Mouse (Mus musculus) macrophage (primary cell): ENCODE measurements around the gene Sox5. TPM values are rescaled to one million over a fixed set of nuclear protein-coding genes. Genes with fewer than 3 reads are reported as not detected.

Experiments
- H3K27ac ChIP-seq: fragments of 350-480 bp; formaldehyde crosslinking; 2 replicates; pipeline ENCODE4 v1.9.0; 2021
- H3K36me3 ChIP-seq: fragments of 350-480 bp; formaldehyde crosslinking; 2 replicates; pipeline ENCODE4 v1.9.0; 2021; ENCODE audit errors: inconsistent target
- H3K4me3 ChIP-seq: fragments of 350-480 bp; formaldehyde crosslinking; 2 replicates; pipeline ENCODE4 v1.9.0; 2021; ENCODE audit errors: inconsistent target
- H3K79me2 ChIP-seq: fragments of 350-480 bp; formaldehyde crosslinking; 2 replicates; pipeline ENCODE4 v1.9.0; 2021; ENCODE audit errors: inconsistent target
- WGBS: methylation state at CpG from one replicate; pipeline ENCODE4 v1.1.7; 2026; ENCODE audit warnings: inconsistent platforms; ENCODE audit not compliant: missing documents; 5-methylcytosine and 5-hydroxymethylcytosine counted together
- polyA plus RNA-seq: library from polyadenylated mRNA; stranded (reverse); fragments of 250-400 nt; gene quantifications from 3 replicates; pipeline ENCODE4 v1.2.4, GENCODE M21; 2018; ENCODE audit warnings: inconsistent platforms

Gene Sox5
- polyA plus RNA-seq, 1 experiment from 2014 or later: not detected

DNA sequence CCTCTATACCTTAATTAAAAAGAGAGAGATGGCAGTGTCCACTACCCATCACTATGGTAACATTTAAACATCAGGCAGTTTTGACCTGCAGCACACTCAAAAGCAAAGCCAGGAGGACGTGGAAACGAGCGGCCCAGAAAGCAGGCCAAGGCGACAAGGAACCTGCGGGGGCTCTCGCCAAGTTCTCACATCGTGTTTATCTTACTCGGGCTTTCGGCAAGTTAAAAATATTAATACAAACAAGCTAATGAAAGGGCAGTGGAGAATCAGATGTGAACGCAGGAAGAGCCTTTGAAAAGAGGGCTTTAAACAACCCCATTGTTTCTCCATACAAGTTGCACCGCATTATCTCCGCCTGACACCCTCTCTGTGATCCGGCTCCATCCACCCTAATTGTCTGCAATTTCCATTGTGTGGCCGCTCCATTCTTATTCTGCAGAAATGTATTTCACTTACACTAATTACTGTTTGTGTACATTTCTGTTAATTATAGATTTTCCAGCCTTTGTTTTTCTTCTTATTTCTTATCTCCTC, 444.3 kb downstream of the Sox5 start:
- no peaks in the 10 kb centered on the region for H3K79me2 ChIP-seq
- H3K36me3 ChIP-seq: no peaks in the 10 kb centered on the region
- no peak overlapping the region for H3K27ac ChIP-seq
- 85% methylated on average over 14 of the region's 14 CpGs for WGBS
- H3K4me3 ChIP-seq: no peak overlapping the region

DNA sequence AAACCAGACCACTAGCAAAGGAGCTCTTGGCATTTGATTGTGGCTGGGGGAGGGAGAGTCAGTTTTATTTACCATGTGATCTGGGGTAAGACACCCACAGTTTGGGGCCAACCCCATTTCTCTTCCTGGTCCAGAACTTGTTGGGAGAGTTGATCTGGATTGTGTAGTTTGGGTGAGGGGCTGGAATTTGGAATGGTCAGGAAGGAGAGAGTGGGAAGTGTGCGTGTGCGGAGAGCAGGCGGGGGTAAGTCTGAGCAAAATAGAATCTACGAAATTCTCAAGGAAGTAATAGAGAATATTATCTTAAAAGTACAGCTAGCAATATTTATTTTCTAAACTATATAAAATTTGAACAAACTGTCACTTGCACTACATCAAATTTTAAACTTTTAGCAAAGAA, 445.0 kb downstream of the Sox5 start:
- 91% methylated on average over 4 of the region's 4 CpGs for whole genome bisulfite sequencing
- Histone ChIP-seq H3K36me3 (no peaks in the 10 kb centered on the region), H3K4me3 (no peak overlapping the region), H3K27ac (no peak overlapping the region), H3K79me2 (no peaks in the 10 kb centered on the region)

DNA sequence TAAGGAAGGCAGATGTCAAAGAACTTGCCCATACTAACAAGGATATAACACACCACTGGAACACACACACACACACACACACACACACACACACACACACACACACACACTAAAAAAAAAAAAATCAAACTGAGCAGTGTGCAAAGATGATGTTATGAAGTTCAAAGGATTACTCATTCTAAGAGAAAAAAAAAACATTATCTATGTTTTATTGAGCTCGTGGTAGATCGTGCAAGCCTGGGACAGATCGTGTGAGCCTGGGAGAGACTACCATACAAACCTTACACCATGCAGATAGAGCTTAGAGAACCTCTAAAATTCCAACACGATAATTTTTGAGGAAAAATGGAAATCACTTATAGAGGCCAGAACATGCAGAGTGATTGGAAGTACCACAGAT, 448.6 kb downstream of the Sox5 start:
- Histone ChIP-seq H3K36me3 (no peaks in the 10 kb centered on the region), H3K79me2 (no peaks in the 10 kb centered on the region), H3K4me3 (no peak overlapping the region), H3K27ac (no peak overlapping the region)
- WGBS: 92% methylated on average over 4 of the region's 4 CpGs

- no peaks in the 10 kb centered on the region for H3K36me3 ChIP-seq
- H3K4me3 ChIP-seq: no peak overlapping the region
- WGBS: 91% methylated on average over 4 of the region's 4 CpGs
- no peaks in the 10 kb centered on the region for H3K79me2 ChIP-seq
- H3K27ac ChIP-seq: no peak overlapping the region
Measured at GRCm38 (mm10) chr6:144332027-144332426, 449.8 kb downstream of the Sox5 start.

GRCm38 (mm10) chr6:144329311-144329930, 452.4 kb downstream of the Sox5 start:
- WGBS: 87% methylated on average over 2 of the region's 2 CpGs
- H3K4me3 ChIP-seq: no peak overlapping the region
- H3K79me2 ChIP-seq: no peaks in the 10 kb centered on the region
- no peak overlapping the region for H3K27ac ChIP-seq
- no peaks in the 10 kb centered on the region for H3K36me3 ChIP-seq

DNA sequence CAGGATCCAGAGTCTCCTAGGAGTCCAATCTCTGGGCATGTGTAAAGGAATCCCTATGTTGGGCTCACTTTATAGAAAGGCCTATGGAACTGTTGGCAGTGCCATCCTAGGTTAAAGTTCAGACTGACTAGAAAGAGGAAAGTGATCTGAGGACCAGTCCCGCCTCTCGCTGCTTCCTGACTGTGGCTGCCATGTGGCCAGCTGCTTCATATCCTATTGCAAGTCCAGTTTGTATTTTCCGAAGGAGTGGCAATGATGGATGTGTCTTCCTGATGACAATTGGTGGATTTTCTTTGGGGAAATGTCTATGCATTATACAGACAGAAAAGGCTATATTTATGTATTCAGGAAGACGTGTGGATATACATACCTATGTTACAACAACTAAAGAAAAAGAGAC, 453.0 kb downstream of the Sox5 start:
- H3K4me3 ChIP-seq: no peak overlapping the region
- H3K36me3 ChIP-seq: no peaks in the 10 kb centered on the region
- H3K27ac ChIP-seq: no peak overlapping the region
- no peaks in the 10 kb centered on the region for H3K79me2 ChIP-seq
- 95% methylated on average over 3 of the region's 4 CpGs for WGBS

GRCm38 (mm10) chr6:144326817-144327216, 455.0 kb downstream of the Sox5 start:
- Histone ChIP-seq H3K27ac (no peak overlapping the region), H3K4me3 (no peak overlapping the region), H3K79me2 (no peaks in the 10 kb centered on the region), H3K36me3 (no peaks in the 10 kb centered on the region)
- 68% methylated on average over 3 of the region's 3 CpGs for WGBS

DNA sequence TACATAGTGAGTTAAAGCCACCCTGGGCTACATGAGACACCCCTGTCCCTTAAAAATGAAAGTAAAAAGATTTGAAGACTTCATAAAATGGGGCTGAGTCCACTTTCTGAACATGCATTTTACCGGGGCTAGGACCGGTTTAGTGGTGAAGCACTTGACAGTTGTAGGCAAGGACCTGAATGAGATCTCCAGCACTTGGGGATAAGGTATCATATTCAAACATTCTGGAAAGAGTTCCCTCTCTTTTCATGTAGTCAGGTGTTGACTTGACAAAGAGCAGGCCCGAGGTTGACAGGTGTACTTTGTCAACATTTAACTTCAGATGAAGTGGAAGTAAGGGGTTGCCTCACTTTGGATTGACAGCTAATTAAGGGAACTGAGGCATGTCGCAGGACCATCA, 458.4 kb downstream of the Sox5 start:
- H3K4me3 ChIP-seq: no peak overlapping the region
- no peaks in the 10 kb centered on the region for H3K79me2 ChIP-seq
- H3K36me3 ChIP-seq: no peaks in the 10 kb centered on the region
- H3K27ac ChIP-seq: no peak overlapping the region
- WGBS: 74% methylated on average over 4 of the region's 4 CpGs

DNA sequence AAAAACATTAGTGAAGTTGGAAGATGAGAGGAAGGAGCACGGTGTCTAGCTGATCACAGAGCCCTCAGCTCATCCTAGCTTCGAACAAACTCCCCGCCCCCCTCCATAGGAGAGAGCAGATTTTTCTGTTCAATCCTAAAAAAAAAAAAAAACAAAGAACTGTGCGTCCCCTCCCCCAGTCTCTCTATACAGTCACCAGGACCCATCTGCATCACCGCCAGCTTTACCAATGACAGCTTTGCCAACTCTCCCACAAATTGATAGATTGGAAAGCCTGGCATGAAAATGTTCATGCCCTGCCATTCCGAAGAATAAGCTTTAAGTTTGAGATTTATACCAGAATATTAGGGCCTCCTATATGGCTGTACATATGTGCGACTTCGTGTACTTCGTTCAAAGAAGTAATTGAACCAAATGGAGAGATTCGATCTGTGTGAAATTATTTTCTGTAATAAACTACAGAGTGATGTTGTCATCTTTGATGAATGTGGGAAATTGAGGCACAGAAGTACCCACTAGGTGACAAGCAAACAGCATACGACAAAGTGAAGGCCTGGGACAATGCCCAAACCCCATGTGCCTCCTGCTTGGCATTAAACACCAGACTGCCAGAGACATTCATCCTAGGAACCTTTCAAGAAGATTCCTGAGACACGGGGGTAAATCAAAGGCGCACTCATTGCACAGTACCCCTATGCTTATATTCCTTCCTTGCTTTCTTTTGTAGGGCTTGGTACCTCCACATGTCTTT, 459.3 kb downstream of the Sox5 start:
- H3K36me3 ChIP-seq: no peaks in the 10 kb centered on the region
- 94% methylated on average over 13 of the region's 13 CpGs for WGBS
- no peaks in the 10 kb centered on the region for H3K79me2 ChIP-seq
- no peak overlapping the region for H3K4me3 ChIP-seq
- no peak overlapping the region for H3K27ac ChIP-seq

DNA sequence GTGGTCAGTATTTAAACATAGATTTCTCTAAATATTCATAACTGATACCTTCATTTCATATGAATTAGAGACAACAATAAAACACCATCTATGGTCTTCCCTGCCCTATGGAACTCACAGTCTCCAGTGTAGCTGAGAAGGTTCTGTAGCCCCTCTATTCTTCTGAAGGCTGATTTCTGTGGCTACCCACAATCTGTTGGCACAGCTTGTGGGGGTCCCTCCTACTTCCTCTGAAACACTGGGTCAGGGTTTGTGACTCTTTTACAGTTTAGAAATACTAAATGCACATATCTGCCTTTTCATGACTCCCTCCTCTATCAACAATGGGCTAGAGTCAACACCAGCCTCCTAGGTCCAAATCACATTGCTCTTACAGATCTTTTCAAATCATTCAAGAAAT, 461.4 kb downstream of the Sox5 start:
- Histone ChIP-seq H3K4me3 (no peak overlapping the region), H3K36me3 (no peaks in the 10 kb centered on the region), H3K27ac (no peak overlapping the region), H3K79me2 (no peaks in the 10 kb centered on the region)

GRCm38 (mm10) chr6:144319717-144320116, 462.1 kb downstream of the Sox5 start:
- Histone ChIP-seq H3K79me2 (no peaks in the 10 kb centered on the region), H3K27ac (no peak overlapping the region), H3K4me3 (no peak overlapping the region), H3K36me3 (no peaks in the 10 kb centered on the region)
- WGBS: 63% methylated on average over 6 of the region's 6 CpGs

GRCm38 (mm10) chr6:144312781-144313754, 468.7 kb downstream of the Sox5 start:
- no peaks in the 10 kb centered on the region for H3K79me2 ChIP-seq
- no peak overlapping the region for H3K4me3 ChIP-seq
- no peak overlapping the region for H3K27ac ChIP-seq
- 94% methylated on average over 17 of the region's 17 CpGs for WGBS
- no peaks in the 10 kb centered on the region for H3K36me3 ChIP-seq

- WGBS: 91% methylated on average over 7 of the region's 7 CpGs
- Histone ChIP-seq H3K27ac (no peak overlapping the region), H3K79me2 (no peaks in the 10 kb centered on the region), H3K4me3 (no peak overlapping the region), H3K36me3 (no peaks in the 10 kb centered on the region)
Measured at GRCm38 (mm10) chr6:144312282-144312780, 469.4 kb downstream of the Sox5 start.

DNA sequence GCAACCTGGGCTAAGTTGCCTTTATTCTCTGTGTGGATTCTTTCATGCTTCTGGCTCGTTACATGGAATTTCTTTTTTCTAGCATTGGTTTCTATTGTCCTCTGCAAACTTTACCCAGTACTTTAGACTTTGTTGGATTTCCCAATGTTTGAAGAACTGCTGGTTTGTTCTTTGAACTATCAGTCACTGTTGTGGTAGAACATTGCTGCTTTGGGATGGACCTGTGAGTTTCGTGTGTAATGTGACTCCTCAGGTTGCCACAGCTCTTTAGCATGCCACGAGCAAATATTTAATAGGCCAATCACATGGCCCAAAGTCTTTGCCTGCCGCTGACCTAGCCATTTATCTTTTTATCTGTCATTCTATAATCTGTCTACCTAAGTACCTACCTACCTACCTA, 470.0 kb downstream of the Sox5 start:
- no peaks in the 10 kb centered on the region for H3K79me2 ChIP-seq
- 82% methylated on average over 4 of the region's 4 CpGs for WGBS
- H3K36me3 ChIP-seq: no peaks in the 10 kb centered on the region
- H3K4me3 ChIP-seq: no peak overlapping the region
- no peak overlapping the region for H3K27ac ChIP-seq
